Mouse (Mus musculus): ENCODE data around the gene Meis2.

Gene Meis2

DNA sequence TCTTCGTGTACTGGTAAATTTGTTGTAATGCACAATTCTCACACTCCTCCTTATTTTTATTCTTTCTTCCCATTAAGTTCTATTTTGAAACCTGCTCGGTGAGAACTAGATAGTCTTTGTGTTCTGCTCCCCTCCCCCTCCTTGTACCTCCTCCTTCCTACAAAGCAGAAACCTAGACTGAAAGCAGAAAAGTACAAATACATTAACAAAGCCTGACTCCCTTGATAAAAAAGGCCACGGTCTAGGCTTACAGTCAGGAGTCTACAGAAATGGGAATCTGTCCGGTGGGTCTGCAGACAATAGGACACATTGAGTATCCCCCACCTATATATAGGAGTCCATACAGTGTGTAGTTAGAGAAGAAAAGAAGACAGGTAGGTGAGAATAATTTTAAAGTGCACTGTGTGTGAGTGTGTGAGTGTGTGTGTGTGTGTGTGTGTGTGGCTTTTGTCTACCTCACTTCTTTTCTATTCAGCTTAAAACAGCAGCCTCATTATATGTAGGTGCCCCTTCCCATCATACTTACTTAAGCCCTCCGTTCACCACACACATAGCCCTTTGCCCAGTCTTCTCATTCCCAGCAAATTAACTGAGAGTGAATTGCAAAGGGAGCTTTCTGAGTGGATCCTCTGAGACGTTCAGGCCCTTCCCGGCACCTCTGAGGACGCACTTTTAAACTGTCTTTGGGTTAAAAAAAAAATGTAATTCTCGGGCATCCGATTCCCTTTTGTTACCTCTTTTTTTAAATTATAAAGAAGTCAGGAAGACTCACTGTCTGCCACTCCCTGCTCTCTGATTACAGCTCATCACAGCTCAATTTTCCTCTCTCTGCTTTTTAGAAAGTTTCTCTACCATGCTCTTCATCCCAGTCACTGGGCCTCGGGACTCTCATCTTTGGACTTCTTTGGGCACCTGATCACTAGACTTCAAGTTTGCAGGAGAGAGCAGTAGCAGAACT lies 208.2 kb downstream of the Meis2 start:
- peak; percentile 59 for DNase-seq (ENCODE audit: extremely low spot score)

- DNase-seq (ENCODE audit: extremely low spot score) = peak; percentile 53
Measured at GRCm38 (mm10) chr2:115856401-115857073, 209.1 kb downstream of the Meis2 start.

DNA sequence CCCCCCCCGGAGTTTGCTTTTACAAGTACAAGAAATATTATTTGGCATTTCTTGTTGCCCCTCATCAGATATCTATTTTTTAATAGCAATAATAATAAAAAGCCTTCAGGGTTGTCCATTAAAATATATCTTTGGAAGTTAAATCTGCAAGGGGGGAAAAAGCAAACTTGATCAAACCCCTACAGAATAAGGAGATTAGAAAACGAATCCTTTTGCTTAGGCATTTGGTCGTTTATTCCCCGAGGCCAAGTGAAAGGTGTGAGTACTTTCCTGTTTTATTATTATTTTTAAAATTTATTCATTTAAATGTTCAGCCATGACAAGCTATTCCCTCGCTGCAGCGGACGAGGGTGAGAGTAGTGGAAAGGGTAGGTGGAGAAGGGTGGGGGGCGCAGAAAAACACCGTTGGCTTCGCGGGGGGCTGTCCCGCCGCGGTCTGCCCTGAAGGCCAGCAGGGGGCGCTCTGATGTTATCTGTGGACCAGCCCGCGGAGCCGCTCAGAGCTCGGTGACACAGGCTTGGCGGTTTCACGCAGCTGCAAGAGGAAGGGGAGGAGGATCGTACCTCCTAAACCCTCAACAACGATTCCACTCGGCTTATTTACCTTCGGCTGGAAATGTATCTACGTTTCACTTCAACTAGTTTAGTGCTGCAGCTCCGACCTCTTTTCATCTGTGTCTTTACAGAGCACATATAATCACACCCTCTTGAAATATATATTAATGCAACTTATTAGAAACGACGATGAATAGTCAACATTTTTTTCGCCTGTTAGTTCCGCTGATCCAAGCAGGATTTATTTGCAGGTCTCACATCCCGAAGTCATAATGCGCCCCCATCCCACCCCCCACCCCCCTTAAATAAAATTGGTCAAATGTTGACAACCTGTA lies 209.9 kb downstream of the Meis2 start:
- peak; percentile 87 for DNase-seq (ENCODE audit: extremely low spot score)

GRCm38 (mm10) chr2:115854828-115855311 lies 210.8 kb downstream of the Meis2 start:
- peak; percentile 49 for DNase-seq (ENCODE audit: extremely low spot score)

DNA sequence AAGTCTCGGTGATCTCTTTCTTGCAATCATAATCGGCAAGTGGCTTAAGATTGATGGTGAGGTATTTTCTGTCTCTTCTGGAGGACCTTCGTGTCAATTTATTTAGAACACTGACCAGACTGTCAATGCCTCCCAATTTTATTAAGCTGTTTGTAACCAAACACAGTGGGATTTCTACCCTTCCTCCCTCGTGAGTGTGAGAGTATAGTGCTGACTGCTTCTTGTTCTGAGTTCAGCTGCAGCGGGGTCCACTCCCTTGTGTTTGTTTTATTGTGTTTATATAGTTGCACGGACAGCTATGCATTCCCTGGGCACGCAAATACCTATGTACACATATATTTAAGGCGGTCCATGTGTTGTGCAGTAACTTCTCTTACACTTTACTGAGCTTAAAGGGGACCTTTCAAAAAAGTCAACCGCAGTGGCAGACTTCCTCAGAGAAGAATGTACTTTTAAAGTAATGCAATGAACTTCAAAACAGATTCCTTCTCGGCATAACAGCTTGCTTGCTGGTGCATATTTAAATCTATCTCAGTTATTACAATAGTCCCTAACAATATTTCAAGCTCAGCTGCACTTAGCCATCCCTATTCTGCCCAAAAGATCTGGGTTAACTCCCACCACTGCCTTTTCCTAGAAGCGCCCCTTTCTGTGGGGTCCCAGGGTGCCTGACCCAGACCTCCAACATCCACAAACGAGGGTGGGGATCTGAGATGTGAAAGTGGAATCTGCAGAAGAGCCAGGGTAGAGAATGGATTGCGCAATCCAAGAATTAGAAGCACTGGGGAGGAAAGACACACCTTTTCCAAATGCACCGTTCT lies 211.4 kb downstream of the Meis2 start:
- peak; percentile 51 for DNase-seq (ENCODE audit: extremely low spot score)

DNA sequence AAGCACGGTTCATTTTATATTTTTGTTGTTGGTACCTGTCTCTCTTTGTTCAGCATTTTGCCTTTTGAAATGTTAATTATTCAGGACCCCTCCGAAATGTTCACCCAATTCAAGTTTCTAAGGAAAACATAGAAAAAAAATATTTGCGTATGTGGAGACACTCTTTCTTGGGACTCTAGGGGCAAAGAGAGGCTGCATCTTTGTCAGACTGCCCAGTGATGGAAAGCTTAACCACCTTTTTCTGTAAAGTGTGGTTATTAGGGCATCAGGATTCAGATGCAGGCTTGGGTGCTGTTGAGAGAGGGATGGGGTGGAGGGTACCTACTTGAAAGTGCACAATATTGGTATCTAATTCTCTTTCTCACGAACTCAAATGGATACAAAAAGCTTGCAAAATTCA lies 212.4 kb downstream of the Meis2 start:
- DNase-seq (ENCODE audit: extremely low spot score) = no peak

DNA sequence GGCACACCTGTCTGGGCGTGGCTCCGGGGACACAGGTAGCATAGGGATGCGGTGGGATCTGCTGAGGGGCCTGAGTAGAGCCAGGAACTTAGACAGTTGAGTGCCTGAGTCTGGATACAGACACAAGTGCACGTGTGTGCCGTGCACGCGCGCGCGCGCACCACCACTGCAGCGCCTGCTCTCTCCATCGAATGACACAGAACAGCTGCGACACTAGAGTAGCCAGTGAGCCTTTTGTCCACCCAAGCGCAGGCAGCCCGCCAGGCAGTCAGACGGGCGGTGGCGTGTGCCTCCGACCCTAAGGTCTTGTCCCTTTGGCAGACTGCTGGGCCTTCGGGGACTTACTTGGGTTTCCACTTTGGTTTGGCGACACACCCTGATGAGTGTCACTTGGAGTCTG lies 213.0 kb downstream of the Meis2 start:
- peak; percentile 80 for DNase-seq (ENCODE audit: extremely low spot score)

DNA sequence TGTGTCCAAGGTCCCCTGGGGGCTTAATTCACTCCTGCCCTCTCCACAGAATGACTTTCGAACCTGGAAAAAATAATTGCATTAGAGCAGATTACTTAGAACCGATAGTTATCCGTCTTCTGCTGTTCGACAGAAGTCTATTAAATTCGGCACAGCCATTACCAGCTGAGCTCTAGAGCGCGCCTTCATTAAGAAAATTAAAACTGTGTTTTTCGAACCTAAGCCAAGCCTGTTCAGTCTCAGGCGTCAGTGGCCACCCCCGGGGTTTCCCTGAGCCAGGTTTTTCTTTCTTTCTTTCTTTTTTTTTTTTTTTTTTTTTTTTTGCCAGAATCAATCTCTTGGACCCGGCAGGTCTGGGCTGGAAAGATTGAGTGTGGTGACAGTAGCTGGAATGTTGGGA lies 213.5 kb downstream of the Meis2 start:
- no peak for DNase-seq (ENCODE audit: extremely low spot score)

DNA sequence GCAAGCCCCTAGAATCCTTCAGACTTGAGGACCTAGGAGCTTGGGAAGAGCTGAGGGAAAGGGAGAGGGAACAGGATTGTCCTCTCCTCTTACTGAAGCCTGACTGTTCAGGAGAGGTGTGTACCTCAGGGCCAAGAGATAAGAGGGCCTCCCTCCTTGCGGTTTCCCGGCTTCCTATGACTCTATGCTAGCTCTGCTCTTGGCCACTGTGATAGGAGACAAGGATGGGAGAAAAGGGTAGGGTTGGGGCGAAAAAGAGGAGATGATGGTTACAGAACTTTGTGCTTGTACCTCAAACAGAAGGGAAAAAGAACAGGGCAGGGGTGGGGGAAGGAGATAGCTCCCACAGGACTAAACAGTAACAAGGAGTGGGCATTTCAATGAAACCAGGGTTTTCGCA lies 214.7 kb downstream of the Meis2 start:
- DNase-seq (ENCODE audit: extremely low spot score) = no peak

GRCm38 (mm10) chr2:115842821-115843220 lies 222.8 kb downstream of the Meis2 start:
- no peak for DNase-seq (ENCODE audit: extremely low spot score)

DNA sequence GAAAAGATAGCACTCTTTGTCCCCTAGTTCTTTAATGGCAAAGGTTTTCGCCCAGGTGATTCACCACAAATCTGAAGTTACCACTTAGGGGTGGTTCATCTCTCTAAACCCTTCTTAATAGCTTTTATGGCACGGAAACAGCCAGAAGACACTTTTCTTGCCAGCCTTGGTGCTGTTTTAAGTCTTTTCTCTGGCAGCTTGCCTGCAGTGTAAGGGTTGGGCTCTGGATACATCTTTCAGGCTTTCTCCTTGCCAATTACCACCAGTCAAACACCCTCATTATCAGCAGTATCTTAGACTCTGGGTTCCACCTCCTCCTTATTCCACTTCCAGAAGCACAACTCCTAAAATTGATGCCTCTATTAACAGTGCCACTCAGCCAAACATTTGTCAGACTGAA lies 229.6 kb downstream of the Meis2 start:
- DNase-seq (ENCODE audit: extremely low spot score) = no peak

GRCm38 (mm10) chr2:115822361-115822760 lies 243.3 kb downstream of the Meis2 start:
- DNase-seq (ENCODE audit: extremely low spot score) = no peak

DNA sequence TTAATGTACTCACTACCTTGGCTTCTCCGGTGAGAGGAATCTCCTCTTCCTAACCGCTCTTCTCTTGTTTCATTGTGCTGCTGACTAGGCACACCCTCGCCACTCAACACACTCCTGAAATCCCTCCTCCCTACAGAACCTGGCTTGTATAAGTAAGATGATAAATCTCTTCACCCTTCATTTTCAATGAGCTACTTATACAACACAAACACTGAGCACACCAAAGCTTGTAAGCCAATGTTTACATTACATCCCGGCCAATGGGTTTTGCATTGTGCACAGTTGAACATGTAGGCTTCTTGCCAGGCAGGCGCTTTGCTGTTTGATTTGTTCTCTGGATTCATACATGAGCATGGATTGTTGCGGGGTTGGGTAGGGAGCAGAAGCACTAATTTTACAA lies 247.7 kb downstream of the Meis2 start:
- no peak for DNase-seq (ENCODE audit: extremely low spot score)

DNA sequence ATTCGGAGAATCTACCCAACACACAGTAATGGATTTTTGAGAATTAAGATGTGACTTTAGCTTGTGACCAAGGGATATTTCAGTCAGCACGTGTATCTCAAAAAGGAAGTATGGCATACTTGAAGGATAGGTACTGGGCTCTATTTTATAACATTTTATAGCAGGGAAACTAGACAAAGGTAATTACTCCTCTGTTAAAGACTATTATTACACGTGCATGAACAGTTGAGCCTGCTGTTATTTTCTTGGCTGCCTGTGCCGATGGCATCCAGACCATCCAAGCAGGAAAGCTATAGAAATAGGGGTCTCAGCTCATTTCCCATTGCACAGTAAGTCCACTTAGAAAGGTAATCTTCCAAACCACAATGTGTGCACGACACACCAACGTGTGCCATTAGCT lies 251.9 kb downstream of the Meis2 start:
- no peak for DNase-seq (ENCODE audit: extremely low spot score)

- DNase-seq (ENCODE audit: extremely low spot score) = peak; percentile 12
Measured at GRCm38 (mm10) chr2:115813316-115813715, 252.3 kb downstream of the Meis2 start.
